18 mouse cellular contexts compared by ENCODE assay signal in the genomic region with DNA sequence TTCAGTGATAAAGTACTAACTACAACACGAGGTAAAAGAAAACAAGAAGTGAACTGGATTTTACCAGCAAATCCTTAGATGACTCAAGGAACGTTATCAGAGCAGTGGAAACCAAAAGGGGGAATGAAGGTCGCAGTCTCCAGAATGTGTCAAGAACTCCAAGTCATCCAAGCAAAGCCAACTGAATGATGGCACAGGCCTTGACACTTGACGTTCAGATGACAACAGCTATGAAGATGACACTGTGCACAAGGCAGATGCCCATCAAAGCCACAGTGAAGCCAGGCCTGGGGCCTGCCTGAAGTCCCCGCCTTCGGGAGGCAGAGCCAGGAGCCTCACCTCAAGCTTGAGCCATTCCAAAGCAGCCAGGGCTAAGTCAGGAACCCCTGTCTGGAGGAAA.
DNase-seq lines count a peak whose midpoint lies in the region; TF ChIP-seq lines count a peak whose summit lies in the region.
"Had no signal": no experiment of that assay in that cellular context is flagged by ENCODE, and none has a peak within 500 bp of the region (broad histone marks: within the 10 kb centered on the region; RNA-seq: fewer than 3 reads in every experiment).

No protein-coding gene starts in this region.

- H3K36me3 ChIP-seq in myocyte (ENCODE audit: control insufficient read depth, insufficient read depth): peaks cover 35% of the 10 kb centered on the region

- no peak overlapping the region for H3ac ChIP-seq in myocyte (ENCODE audit: control insufficient read depth, insufficient read length)

- no peak overlapping the region for H3K4me2 ChIP-seq in myocyte (ENCODE audit: low read depth)
- H3K4me2 ChIP-seq: embryonic facial prominence, embryonic 13.5 days; embryonic facial prominence, embryonic 15.5 days; forebrain, embryonic 12.5 days had no signal

- TF ChIP-seq POLR2A in myocyte (IDR thresholded peaks at IDR 0.05; ENCODE audit: insufficient read length, low read depth): no peak

- peak; percentile 52 for DNase-seq in adrenal gland, adult 2 months
- DNase-seq in adrenal gland, adult 18-20 months (ENCODE audit: low spot score in 2 of 2): no peak
- peak; percentile 55 for DNase-seq in adrenal gland, postnatal 14 days
- no peak for DNase-seq in adrenal gland, postnatal 4 days (ENCODE audit: low spot score in 2 of 2)
- DNase-seq in frontal cortex, postnatal 14 days (ENCODE audit: low spot score in 2 of 2): no peak
- DNase-seq: cerebellum, adult 11 months; cerebellum, adult 18-20 months; cerebellum, adult 8-10 months; cerebellum, adult 9-11 months; cerebellum, postnatal 14 days; cerebellum, postnatal 36 days; embryo, embryonic 11 days had no signal

- no peak overlapping the region for H3K4me3 ChIP-seq in myocyte
- H3K4me3 ChIP-seq: embryonic facial prominence, embryonic 13.5 days; embryonic facial prominence, embryonic 15.5 days; erythroblast, embryonic 14.5 days; forebrain, embryonic 10.5 days; forebrain, embryonic 12.5 days had no signal

- no peaks in the 10 kb centered on the region for H3K27me3 ChIP-seq in myocyte (ENCODE audit: control insufficient read depth, insufficient read depth, insufficient read length)
- H3K27me3 ChIP-seq: embryonic facial prominence, embryonic 13.5 days; embryonic facial prominence, embryonic 15.5 days; forebrain, embryonic 12.5 days had no signal

- H3K79me2 ChIP-seq in myocyte (ENCODE audit: control insufficient read depth, insufficient read depth): no peaks in the 10 kb centered on the region

TF ChIP-seq in myocyte, 11 proteins besides CTCF, POLR2A, EP300 and RAD21:
- TF ChIP-seq USF1 (IDR thresholded peaks at IDR 0.05; ENCODE audit: low read depth): no peak
- peak; percentile 38 for TF ChIP-seq POLR2AphosphoS2 (IDR thresholded peaks at IDR 0.05; ENCODE audit: insufficient read length, low read depth)
- no peak for TF ChIP-seq REST (IDR thresholded peaks at IDR 0.05; ENCODE audit: insufficient read depth, insufficient read length)
- no peak for TF ChIP-seq TCF3 (IDR thresholded peaks at IDR 0.05; ENCODE audit: insufficient read length, low read depth)
- TF ChIP-seq SRF (IDR thresholded peaks at IDR 0.05; ENCODE audit: control insufficient read depth, insufficient read length, low read depth): no peak
- no peak for TF ChIP-seq E2F4 (IDR thresholded peaks at IDR 0.05; ENCODE audit: insufficient read depth)

Comparison
In these comparisons a context has a peak if more than half of its experiments do, and no peak if none do; other contexts are left out.
1. DNase-seq: peak in adrenal gland, adult 2 months (single experiment) and adrenal gland, postnatal 14 days (single experiment); none in adrenal gland, adult 18-20 months (0 of 2), adrenal gland, postnatal 4 days (0 of 2) and frontal cortex, postnatal 14 days (0 of 2).